Mouse (Mus musculus) intestine, embryonic 16.5 days (tissue): ENCODE data around the gene Scnn1b. TPM values are rescaled to one million over a fixed set of nuclear protein-coding genes. Genes with fewer than 3 reads are reported as not detected.
A peak's percentile ranks its signal among the peaks of the same experiment; 100 is the strongest.

Experiments
- ATAC-seq: fragments of 200-750 bp; cut with Nextera tagmentation; 2 replicates; pipeline ENCODE4 v1.8.0; 2017; ENCODE audit warnings: moderate TSS enrichment, moderate library complexity
- H3K27ac ChIP-seq: fragments of 300-500 bp; sonication (generic); 2 replicates; pipeline ENCODE4 v1.5.1; 2014; ENCODE audit warnings: mild to moderate bottlenecking, low read length
- H3K27me3 ChIP-seq: fragments of 300-500 bp; sonication (generic); replicated peaks from 2 replicates; pipeline ENCODE4 v1.6.1; 2014; ENCODE audit warnings: low read length, control low read depth, mixed read lengths; ENCODE audit not compliant: control insufficient read depth, insufficient read depth
- H3K36me3 ChIP-seq: fragments of 300-500 bp; sonication (generic); 2 replicates; pipeline ENCODE4 v1.6.1; 2014; ENCODE audit warnings: low read length, control low read depth; ENCODE audit not compliant: control insufficient read depth, insufficient read depth
- H3K4me1 ChIP-seq: fragments of 300-500 bp; sonication (generic); 2 replicates; pipeline ENCODE4 v1.6.1; 2014; ENCODE audit warnings: low read length, control low read depth, mixed read lengths; ENCODE audit not compliant: control insufficient read depth, insufficient read depth
- H3K4me2 ChIP-seq: fragments of 300-500 bp; sonication (generic); 2 replicates; pipeline ENCODE4 v1.6.1; 2014; ENCODE audit warnings: low read depth, low read length, control low read depth
- H3K4me3 ChIP-seq: fragments of 300-500 bp; sonication (generic); 2 replicates; pipeline ENCODE4 v1.5.1; 2014; ENCODE audit warnings: mild to moderate bottlenecking, low read length
- H3K9ac ChIP-seq: fragments of 300-500 bp; sonication (generic); 2 replicates; pipeline ENCODE4 v1.6.1; 2014; ENCODE audit warnings: low read depth, low read length
- H3K9me3 ChIP-seq: fragments of 300-500 bp; sonication (generic); 2 replicates; pipeline ENCODE4 v1.6.1; 2016; ENCODE audit warnings: low read length, control low read depth; ENCODE audit not compliant: control insufficient read depth
- WGBS: fragments of 180-500 bp; shearing (Covaris S2); extraction: QIAGEN DNeasy Blood & Tissue Kit; methylation state at CpG from one replicate; pipeline ENCODE4 v1.1.7; 2014; 5-methylcytosine and 5-hydroxymethylcytosine counted together
- polyA plus RNA-seq: library from polyadenylated mRNA; unstranded; fragments of >200 nt; fragmentation: Nextera tagmentation; extraction: Ambion mirVana; gene quantifications from 2 replicates; pipeline ENCODE4 v1.2.1, GENCODE M21; 2015

Gene Scnn1b
- polyA plus RNA-seq, result 0.13 and 0.20 TPM in 2 replicates

GRCm38 (mm10) chr7:121864858-121865585 lies at the start of gene Scnn1b:
TSS of gene Scnn1b (plus strand) at chr7:121865038.
- 0 out of 2 replicates have a peak, but pooled peaks have one; percentile 50 for ATAC-seq
- 3% methylated on average over 42 of the region's 42 CpGs for WGBS
- no peaks in the 10 kb centered on the region for H3K36me3 ChIP-seq
- H3K4me3 ChIP-seq, result peak within 1 kb of the TSS; percentile 30
- peak within 1 kb of the TSS; percentile 62 for H3K4me2 ChIP-seq
- no peaks in the 10 kb centered on the region for H3K4me1 ChIP-seq
- H3K9ac ChIP-seq, result no peak within 1 kb of the TSS
- peaks cover 26% of the 10 kb centered on the region for H3K27me3 ChIP-seq
- H3K27ac ChIP-seq, result no peak within 1 kb of the TSS
- no peaks in the 10 kb centered on the region for H3K9me3 ChIP-seq

DNA sequence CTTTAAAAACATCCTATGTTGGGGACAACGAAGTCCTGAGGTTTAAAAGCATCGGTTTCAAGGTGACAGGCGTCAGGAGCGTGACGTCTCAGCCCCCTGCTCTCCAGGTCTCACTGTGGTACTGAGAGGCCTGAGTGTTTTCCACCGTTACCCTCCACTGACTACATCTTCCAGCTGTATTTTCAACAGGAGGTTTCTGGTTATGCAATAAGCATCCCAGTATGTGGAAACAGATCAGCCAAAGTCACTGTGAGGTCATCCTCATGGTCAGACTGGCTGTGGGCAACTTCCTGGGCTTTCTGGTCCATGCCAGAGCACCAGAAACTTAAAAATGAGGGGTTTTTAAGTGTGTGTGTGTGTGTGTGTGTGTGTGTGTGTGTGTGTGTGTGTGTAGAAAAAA lies 43.2 kb upstream of the Scnn1b start:
- no peak for ATAC-seq
- Histone ChIP-seq H3K27ac (no peak overlapping the region), H3K9me3 (no peaks in the 10 kb centered on the region), H3K9ac (no peak overlapping the region), H3K4me2 (no peak overlapping the region), H3K4me1 (no peaks in the 10 kb centered on the region), H3K36me3 (no peaks in the 10 kb centered on the region), H3K27me3 (no peaks in the 10 kb centered on the region), H3K4me3 (no peak overlapping the region)
- WGBS, result 85% methylated on average over 6 of the region's 6 CpGs

GRCm38 (mm10) chr7:121828481-121828880 lies 36.4 kb upstream of the Scnn1b start:
- ATAC-seq, result no peak
- Histone ChIP-seq H3K4me3 (no peak overlapping the region), H3K4me2 (no peak overlapping the region), H3K9ac (no peak overlapping the region), H3K27ac (no peak overlapping the region), H3K4me1 (no peaks in the 10 kb centered on the region), H3K27me3 (no peaks in the 10 kb centered on the region), H3K9me3 (no peaks in the 10 kb centered on the region), H3K36me3 (no peaks in the 10 kb centered on the region)
- 74% methylated on average over 1 of the region's 1 CpGs for WGBS

- Histone ChIP-seq H3K4me1 (no peaks in the 10 kb centered on the region), H3K27ac (no peak overlapping the region), H3K9ac (no peak overlapping the region), H3K9me3 (no peaks in the 10 kb centered on the region), H3K36me3 (no peaks in the 10 kb centered on the region), H3K4me2 (no peak overlapping the region), H3K4me3 (no peak overlapping the region), H3K27me3 (no peaks in the 10 kb centered on the region)
- ATAC-seq, result no peak
- WGBS, result 88% methylated on average over 7 of the region's 7 CpGs
These were observed 29.4 kb upstream of the Scnn1b start for GRCm38 (mm10) chr7:121835392-121835791.

- WGBS, result 76% methylated on average over 7 of the region's 7 CpGs
- Histone ChIP-seq H3K36me3 (no peaks in the 10 kb centered on the region), H3K4me1 (no peaks in the 10 kb centered on the region), H3K9me3 (no peaks in the 10 kb centered on the region), H3K4me3 (no peak overlapping the region), H3K27me3 (no peaks in the 10 kb centered on the region), H3K9ac (no peak overlapping the region), H3K4me2 (no peak overlapping the region), H3K27ac (no peak overlapping the region)
- no peak for ATAC-seq
These were observed 28.0 kb upstream of the Scnn1b start for GRCm38 (mm10) chr7:121836827-121837226.

DNA sequence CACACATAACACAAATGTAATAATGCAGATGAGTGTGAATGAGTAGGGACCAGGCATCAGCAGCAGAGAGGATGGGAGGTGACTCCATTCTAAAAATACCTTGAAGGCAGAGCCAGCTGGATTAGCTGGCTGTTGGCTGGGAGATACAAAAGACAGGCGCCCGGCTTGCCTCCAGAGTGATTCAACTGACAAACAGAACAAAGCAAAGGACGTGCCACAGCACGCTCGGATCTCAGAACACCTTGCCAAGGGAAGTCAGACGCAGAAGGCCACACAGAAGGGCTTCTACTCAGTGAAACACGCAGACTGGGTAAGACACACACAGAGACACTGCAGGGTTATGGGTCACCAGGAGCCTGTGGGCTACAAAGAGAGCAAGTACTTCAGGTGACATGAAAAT lies 24.0 kb upstream of the Scnn1b start:
- WGBS, result 70% methylated on average over 7 of the region's 7 CpGs

DNA sequence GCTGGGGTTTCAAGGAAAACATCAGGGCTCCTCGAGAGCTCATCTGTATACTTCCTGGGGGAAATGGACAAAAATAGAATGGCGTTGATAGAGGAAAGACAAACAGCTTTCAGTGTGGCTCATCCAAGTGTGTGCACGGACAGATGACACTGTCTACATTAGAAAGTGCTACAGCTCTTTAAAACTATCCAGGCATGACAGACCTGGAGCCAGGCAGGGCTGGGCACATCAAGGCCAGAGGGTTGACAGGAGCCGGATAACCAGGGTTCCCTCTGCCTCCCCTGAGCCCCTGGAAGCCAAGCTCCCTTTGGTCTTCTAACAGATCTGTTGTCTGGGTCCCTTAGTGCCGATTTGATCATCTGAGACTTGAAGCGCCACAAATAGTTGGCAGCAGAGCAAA lies 22.6 kb upstream of the Scnn1b start:
- H3K27me3 ChIP-seq, result no peaks in the 10 kb centered on the region
- no peak overlapping the region for H3K9ac ChIP-seq
- H3K36me3 ChIP-seq, result no peaks in the 10 kb centered on the region
- no peaks in the 10 kb centered on the region for H3K4me1 ChIP-seq
- WGBS, result 69% methylated on average over 6 of the region's 6 CpGs
- H3K27ac ChIP-seq, result no peak overlapping the region
- H3K4me3 ChIP-seq, result no peak overlapping the region
- no peak for ATAC-seq
- H3K9me3 ChIP-seq, result no peaks in the 10 kb centered on the region
- H3K4me2 ChIP-seq, result no peak overlapping the region

More for the DNA sequence above, 24.0 kb upstream of the Scnn1b start:
- Histone ChIP-seq H3K4me2 (no peak overlapping the region), H3K27me3 (no peaks in the 10 kb centered on the region), H3K36me3 (no peaks in the 10 kb centered on the region), H3K9ac (no peak overlapping the region), H3K4me3 (no peak overlapping the region), H3K27ac (no peak overlapping the region), H3K9me3 (no peaks in the 10 kb centered on the region), H3K4me1 (no peaks in the 10 kb centered on the region)
- no peak for ATAC-seq

- H3K9me3 ChIP-seq, result no peaks in the 10 kb centered on the region
- H3K27me3 ChIP-seq, result no peaks in the 10 kb centered on the region
- ATAC-seq, result no peak
- H3K9ac ChIP-seq, result no peak overlapping the region
- no peak overlapping the region for H3K4me2 ChIP-seq
- no peaks in the 10 kb centered on the region for H3K4me1 ChIP-seq
- no peak overlapping the region for H3K27ac ChIP-seq
- H3K4me3 ChIP-seq, result no peak overlapping the region
- no peaks in the 10 kb centered on the region for H3K36me3 ChIP-seq
- WGBS, result 70% methylated on average over 6 of the region's 6 CpGs
These were observed 18.9 kb upstream of the Scnn1b start for GRCm38 (mm10) chr7:121845964-121846363.

- H3K9ac ChIP-seq, result no peak overlapping the region
- H3K4me2 ChIP-seq, result no peak overlapping the region
- no peak overlapping the region for H3K4me3 ChIP-seq
- H3K27ac ChIP-seq, result no peak overlapping the region
- 66% methylated on average over 9 of the region's 9 CpGs for WGBS
- no peaks in the 10 kb centered on the region for H3K9me3 ChIP-seq
- no peaks in the 10 kb centered on the region for H3K27me3 ChIP-seq
- no peaks in the 10 kb centered on the region for H3K4me1 ChIP-seq
- ATAC-seq, result no peak
- no peaks in the 10 kb centered on the region for H3K36me3 ChIP-seq
These were observed 16.2 kb upstream of the Scnn1b start for GRCm38 (mm10) chr7:121848537-121849168.
